Comparison of ENCODE assay signal across 28 mouse cellular contexts in the genomic region with DNA sequence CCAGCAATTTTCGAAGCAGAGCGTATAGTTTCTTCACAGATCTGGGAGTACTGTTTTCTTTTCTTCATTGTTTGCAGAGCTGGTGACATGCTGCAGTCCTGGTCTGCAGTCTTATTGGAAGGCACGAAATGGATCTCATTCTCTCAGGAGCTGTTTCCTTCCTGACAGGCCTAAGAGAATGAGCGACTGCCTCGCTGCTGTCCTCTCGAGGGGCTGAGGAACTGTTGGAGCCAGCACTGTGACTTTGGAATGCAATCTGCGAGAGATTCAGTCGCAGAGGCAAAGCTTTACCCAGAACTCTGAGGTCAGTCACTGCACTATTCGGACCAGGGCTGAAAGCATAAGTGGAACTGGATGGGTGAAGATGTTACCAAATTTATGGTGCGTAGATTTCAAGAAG. TPM values are rescaled to one million over a fixed set of nuclear protein-coding genes. Genes with fewer than 3 reads are reported as not detected.
DNase-seq lines count a peak whose midpoint lies in the region; ATAC-seq and TF ChIP-seq lines count a peak whose summit lies in the region.
"Had no signal": no experiment of that assay in that cellular context is flagged by ENCODE, and none has a peak within 500 bp of the region (broad histone marks: within the 10 kb centered on the region; RNA-seq: fewer than 3 reads in every experiment).

No protein-coding gene starts in this region.

- 33% methylated on average over 10 of the region's 10 CpGs for WGBS in heart, embryonic 13.5 days
- WGBS in heart, adult 2 months = 30% methylated on average over 10 of the region's 10 CpGs
- 25% methylated on average over 10 of the region's 10 CpGs for WGBS in kidney, embryonic 15.5 days

- TF ChIP-seq CTCF in heart, adult 2 months (IDR thresholded peaks at IDR 0.05) = no peak

- H3K27ac ChIP-seq in heart, embryonic 13.5 days (replicated peaks) = no peak overlapping the region
- no peak overlapping the region for H3K27ac ChIP-seq in heart, adult 2 months
- H3K27ac ChIP-seq in kidney, embryonic 15.5 days = no peak overlapping the region
- H3K27ac ChIP-seq: embryonic facial prominence, embryonic 12.5 days; embryonic facial prominence, embryonic 15.5 days; gastrocnemius, adult 2 months; heart, embryonic 15.5 days; hindbrain, embryonic 14.5 days; hindbrain, postnatal 0 days had no signal

- no peak overlapping the region for H3K4me3 ChIP-seq in heart, embryonic 13.5 days
- no peak overlapping the region for H3K4me3 ChIP-seq in heart, adult 2 months
- no peak overlapping the region for H3K4me3 ChIP-seq in kidney, embryonic 15.5 days (replicated peaks)
- H3K4me3 ChIP-seq: embryonic facial prominence, embryonic 12.5 days; embryonic facial prominence, embryonic 15.5 days; gastrocnemius, adult 2 months; heart, embryonic 15.5 days had no signal

- H3K79me2 ChIP-seq in heart, adult 2 months (replicated peaks; ENCODE audit: control insufficient read depth, insufficient read depth, low read length) = no peaks in the 10 kb centered on the region

- intact Hi-C loops in heart, adult 2 months (cut with DNase I) = no loop called here

- peak overlapping the region; percentile 11; the same call in 1 of the 2 replicates for H3K9ac ChIP-seq in heart, embryonic 13.5 days
- no peak overlapping the region for H3K9ac ChIP-seq in heart, adult 2 months (ENCODE audit: low read depth, low read length)
- H3K9ac ChIP-seq in kidney, embryonic 15.5 days = no peak overlapping the region
- H3K9ac ChIP-seq: embryonic facial prominence, embryonic 12.5 days; embryonic facial prominence, embryonic 15.5 days; forebrain, postnatal 0 days; heart, embryonic 15.5 days; hindbrain, embryonic 14.5 days had no signal

- no peak for TF ChIP-seq EP300 in heart, adult 2 months (IDR thresholded peaks at IDR 0.05; ENCODE audit: insufficient read depth, low read depth, low read length)

- no peaks in the 10 kb centered on the region for H3K36me3 ChIP-seq in heart, embryonic 13.5 days
- no peaks in the 10 kb centered on the region for H3K36me3 ChIP-seq in heart, adult 2 months (ENCODE audit: control insufficient read depth, insufficient read depth, low read length)
- H3K36me3 ChIP-seq in kidney, embryonic 15.5 days = no peaks in the 10 kb centered on the region
- H3K36me3 ChIP-seq: embryonic facial prominence, embryonic 12.5 days; embryonic facial prominence, embryonic 15.5 days; heart, embryonic 15.5 days had no signal

- TF ChIP-seq POLR2A in heart, adult 2 months (IDR thresholded peaks at IDR 0.05; ENCODE audit: insufficient read depth, low read depth, low read length) = no peak

- no peaks in the 10 kb centered on the region for H3K27me3 ChIP-seq in heart, embryonic 13.5 days (replicated peaks)
- no peaks in the 10 kb centered on the region for H3K27me3 ChIP-seq in heart, adult 2 months (ENCODE audit: control insufficient read depth, insufficient read depth, low read length)
- no peaks in the 10 kb centered on the region for H3K27me3 ChIP-seq in kidney, embryonic 15.5 days
- H3K27me3 ChIP-seq: embryonic facial prominence, embryonic 12.5 days; embryonic facial prominence, embryonic 15.5 days; heart, embryonic 15.5 days had no signal

- ATAC-seq in heart, embryonic 13.5 days (ENCODE audit: extremely low read depth, insufficient number of reproducible peaks, low FRiP score, low TSS enrichment) = no peak
- peak; percentile 43; the same call in 1 of the 2 replicates for ATAC-seq in kidney, embryonic 15.5 days (replicated peaks; ENCODE audit: low FRiP score)
- ATAC-seq: activated CD4-positive, CD25-positive, alpha-beta regulatory T cell, adult 4 months; forebrain, embryonic 14.5 days; forebrain, postnatal 0 days; hindbrain, postnatal 0 days; inflammation-experienced regulatory T-cells, adult 6 months had no signal

- H3K4me2 ChIP-seq in heart, embryonic 13.5 days = no peak overlapping the region
- no peak overlapping the region for H3K4me2 ChIP-seq in kidney, embryonic 15.5 days
- H3K4me2 ChIP-seq: embryonic facial prominence, embryonic 12.5 days; embryonic facial prominence, embryonic 15.5 days; heart, embryonic 15.5 days; hindbrain, embryonic 14.5 days had no signal

- peaks cover 15% of the 10 kb centered on the region for H3K4me1 ChIP-seq in heart, embryonic 13.5 days
- no peaks in the 10 kb centered on the region for H3K4me1 ChIP-seq in heart, adult 2 months (ENCODE audit: control insufficient read depth, insufficient read depth, low read length)
- peaks cover 13% of the 10 kb centered on the region; the same call in 1 of the 2 replicates for H3K4me1 ChIP-seq in kidney, embryonic 15.5 days
- H3K4me1 ChIP-seq: embryonic facial prominence, embryonic 12.5 days; embryonic facial prominence, embryonic 15.5 days had no signal

- no peaks in the 10 kb centered on the region for H3K9me3 ChIP-seq in heart, embryonic 13.5 days
- no peaks in the 10 kb centered on the region for H3K9me3 ChIP-seq in kidney, embryonic 15.5 days (replicated peaks)
- H3K9me3 ChIP-seq: embryonic facial prominence, embryonic 12.5 days; embryonic facial prominence, embryonic 15.5 days; heart, embryonic 15.5 days had no signal

- DNase-seq in embryo, embryonic 10 days (ENCODE audit: low spot score) = peak; percentile 8
- DNase-seq in embryo, embryonic 9.5 days (ENCODE audit: extremely low spot score) = no peak
- DNase-seq in heart, adult 2 months = no peak
- DNase-seq in kidney, adult 18-20 months = no peak
- DNase-seq in kidney, postnatal 10 days = peak; percentile 12
- DNase-seq in kidney, postnatal 14 days = no peak
- DNase-seq: adrenal gland, postnatal 25 days; cerebellum, adult 11-12 months; cerebellum, adult 8-10 months; cerebellum, postnatal 10 days; cerebellum, postnatal 36 days; forebrain, postnatal 0 days; gastrocnemius, adult 2 months; gastrocnemius, postnatal 14 days; heart, adult 18-20 months; heart, postnatal 10 days; heart, postnatal 36 days had no signal

RNA-seq across cellular contexts. Expression of gene C1qtnf7, which starts 46.4 kb away (rescaled TPM):
- polyA plus RNA-seq in heart, embryonic 13.5 days (2015; fragmentation: Nextera tagmentation; extraction: Ambion mirVana) = 7.6 and 8.0 TPM in 2 replicates
- total RNA-seq in heart, adult 2 months (2021) = 1 to 10 TPM; 5.4 to 5.8 TPM
- 4.6 and 7.8 TPM in 2 replicates for polyA plus RNA-seq in heart, adult 2 months (2012; rRNA removed)
- polyA plus RNA-seq in kidney, embryonic 15.5 days (2015; fragmentation: Nextera tagmentation; extraction: Ambion mirVana) = 3.5 and 5.0 TPM in 2 replicates
- total RNA-seq: ES-E14 had no signal
- polyA plus RNA-seq: activated CD4-positive, CD25-positive, alpha-beta regulatory T cell, adult 4 months; inflammation-experienced regulatory T-cells, adult 6 months had no signal

Comparison
In these comparisons a context has a peak if more than half of its experiments do, and no peak if none do; other contexts are left out.
1. DNase-seq: peak in embryo, embryonic 10 days (single experiment) and kidney, postnatal 10 days (single experiment); none in embryo, embryonic 9.5 days (single experiment), heart, adult 2 months (0 of 2), kidney, adult 18-20 months (single experiment) and kidney, postnatal 14 days (single experiment).